21 mouse cellular contexts compared by ENCODE assay signal in the genomic region with DNA sequence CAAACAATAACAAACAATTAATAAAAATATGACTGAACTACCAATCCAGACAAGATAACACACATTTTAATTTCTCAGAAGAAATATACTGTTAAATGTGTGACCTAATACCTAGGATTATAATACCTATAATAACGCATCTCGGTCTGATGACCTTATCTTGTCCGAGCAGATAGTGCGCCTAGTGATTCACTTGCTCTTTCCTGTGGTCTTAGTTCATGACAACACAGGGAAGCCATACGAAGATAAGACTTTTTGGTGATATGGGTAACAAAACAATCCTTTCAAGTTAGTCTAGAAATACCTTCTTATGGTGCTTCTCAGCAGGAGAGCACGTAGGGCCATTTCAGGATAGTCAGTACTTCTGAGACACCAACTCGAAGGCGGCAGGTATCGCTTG.
DNase-seq lines count a peak whose midpoint lies in the region; ATAC-seq and TF ChIP-seq lines count a peak whose summit lies in the region.
"Had no signal": no experiment of that assay in that cellular context is flagged by ENCODE, and none has a peak within 500 bp of the region (broad histone marks: within the 10 kb centered on the region; RNA-seq: fewer than 3 reads in every experiment).

No protein-coding gene starts in this region.

- DNase-seq in forebrain, embryonic 10.5 days (ENCODE audit: extremely low spot score, low spot score), result no peak
- no peak for DNase-seq in forebrain, embryonic 14.5 days (ENCODE audit: low spot score)
- peak; percentile 80 for DNase-seq in c-Kit-positive CD71-positive TER-119-negative erythroid progenitor cells, embryonic 14.5 days (ENCODE audit: low read depth)
- DNase-seq in liver, embryonic 14.5 days (ENCODE audit: low read depth in 3 of 3, low spot score in 3 of 3), result peak in 2 of 3 experiments; percentile 36 to 58
- no peak for DNase-seq in frontal cortex, postnatal 36 days (ENCODE audit: low spot score in 2 of 2)
- DNase-seq in cerebellum, postnatal 4 days (ENCODE audit: low spot score in 2 of 2), result no peak
- DNase-seq: adrenal gland, postnatal 10 days; cerebellum, adult 18-20 months; cerebellum, adult 9-11 months; cerebellum, postnatal 36 days; gastrocnemius, postnatal 10 days; heart, adult 18-20 months; heart, postnatal 14 days had no signal

- H3K4me3 ChIP-seq in forebrain, embryonic 10.5 days, result no peak overlapping the region
- H3K4me3 ChIP-seq in forebrain, embryonic 14.5 days (ENCODE audit: low read depth, low read length), result no peak overlapping the region
- no peak overlapping the region for H3K4me3 ChIP-seq in liver, embryonic 14.5 days (ENCODE audit: insufficient read depth in 1 of 2, low read depth in 2 of 2, low read length in 2 of 2)
- H3K4me3 ChIP-seq: embryonic facial prominence, embryonic 10.5 days; forebrain, embryonic 15.5 days; heart, embryonic 15.5 days; hindbrain, embryonic 13.5 days had no signal

- peaks cover 4% of the 10 kb centered on the region; the same call in 1 of the 2 replicates for H3K36me3 ChIP-seq in forebrain, embryonic 10.5 days (replicated peaks)
- H3K36me3 ChIP-seq in forebrain, embryonic 14.5 days (ENCODE audit: control insufficient read depth, insufficient read depth, low read length), result no peaks in the 10 kb centered on the region
- no peaks in the 10 kb centered on the region for H3K36me3 ChIP-seq in liver, embryonic 14.5 days (replicated peaks; ENCODE audit: control insufficient read depth, insufficient read depth, low read depth)
- H3K36me3 ChIP-seq: embryonic facial prominence, embryonic 10.5 days; forebrain, embryonic 15.5 days; heart, embryonic 15.5 days; hindbrain, embryonic 13.5 days had no signal

- peaks cover 14% of the 10 kb centered on the region for H3K4me1 ChIP-seq in forebrain, embryonic 10.5 days
- H3K4me1 ChIP-seq in forebrain, embryonic 14.5 days (ENCODE audit: control insufficient read depth, insufficient read depth, low read length), result no peaks in the 10 kb centered on the region
- peaks cover 5 to 33% of the 10 kb centered on the region in 2 experiments; a peak in 3 of 4 replicates for H3K4me1 ChIP-seq in liver, embryonic 14.5 days (replicated peaks; ENCODE audit: control insufficient read depth in 2 of 2, insufficient read depth in 2 of 2, low read length in 1 of 2)
- H3K4me1 ChIP-seq: forebrain, embryonic 15.5 days had no signal

- TF ChIP-seq CTCF in liver, embryonic 14.5 days (IDR thresholded peaks at IDR 0.05; ENCODE audit: low read depth), result no peak

- peaks cover 5% of the 10 kb centered on the region for H3K9me3 ChIP-seq in forebrain, embryonic 10.5 days
- no peaks in the 10 kb centered on the region for H3K9me3 ChIP-seq in forebrain, embryonic 14.5 days (replicated peaks; ENCODE audit: control insufficient read depth, low read length)
- H3K9me3 ChIP-seq in liver, embryonic 14.5 days (ENCODE audit: control insufficient read depth, low read length), result no peaks in the 10 kb centered on the region
- H3K9me3 ChIP-seq: forebrain, embryonic 15.5 days; heart, embryonic 15.5 days had no signal

- no peak overlapping the region for H3K4me2 ChIP-seq in forebrain, embryonic 14.5 days (ENCODE audit: low read length)
- H3K4me2 ChIP-seq in liver, embryonic 14.5 days (ENCODE audit: low read depth), result no peak overlapping the region
- H3K4me2 ChIP-seq: forebrain, embryonic 15.5 days; heart, embryonic 11.5 days; heart, embryonic 15.5 days; hindbrain, embryonic 13.5 days had no signal

- 89% methylated on average over 9 of the region's 9 CpGs for WGBS in forebrain, embryonic 10.5 days
- WGBS in forebrain, embryonic 14.5 days, result 90% methylated on average over 9 of the region's 9 CpGs
- 31% methylated on average over 9 of the region's 9 CpGs for WGBS in liver, embryonic 14.5 days (ENCODE audit: insufficient replicate concordance)

- peak; percentile 64 for TF ChIP-seq EP300 in liver, embryonic 14.5 days (IDR thresholded peaks at IDR 0.05; ENCODE audit: low read depth)

- no peak overlapping the region for H3K9ac ChIP-seq in forebrain, embryonic 14.5 days (ENCODE audit: low read length)
- H3K9ac ChIP-seq in liver, embryonic 14.5 days (replicated peaks), result no peak overlapping the region
- H3K9ac ChIP-seq: forebrain, embryonic 15.5 days; heart, embryonic 15.5 days; hindbrain, embryonic 13.5 days had no signal

- no peaks in the 10 kb centered on the region for H3K27me3 ChIP-seq in forebrain, embryonic 10.5 days (ENCODE audit: poor library complexity, severe bottlenecking)
- H3K27me3 ChIP-seq in forebrain, embryonic 14.5 days (replicated peaks; ENCODE audit: control insufficient read depth, insufficient read depth, low read length), result no peaks in the 10 kb centered on the region
- no peaks in the 10 kb centered on the region for H3K27me3 ChIP-seq in liver, embryonic 14.5 days (ENCODE audit: control insufficient read depth, insufficient read depth, low read length)
- H3K27me3 ChIP-seq: CH12.LX; forebrain, embryonic 15.5 days; heart, embryonic 15.5 days; hindbrain, embryonic 13.5 days had no signal

- peak overlapping the region; percentile 44; the same call in 1 of the 2 replicates for H3K27ac ChIP-seq in forebrain, embryonic 10.5 days
- H3K27ac ChIP-seq in forebrain, embryonic 14.5 days (ENCODE audit: low read depth, low read length), result no peak overlapping the region
- H3K27ac ChIP-seq in liver, embryonic 14.5 days, result no peak overlapping the region
- H3K27ac ChIP-seq: embryonic facial prominence, embryonic 10.5 days; forebrain, embryonic 15.5 days; heart, embryonic 15.5 days; hindbrain, embryonic 13.5 days had no signal

- ATAC-seq in forebrain, embryonic 14.5 days, result no peak
- peak; percentile 59 for ATAC-seq in liver, embryonic 14.5 days (ENCODE audit: insufficient read depth)
- peak; percentile 87 for ATAC-seq in megakaryocyte-erythroid progenitor cell, adult 5-6 weeks (replicated peaks; ENCODE audit: low FRiP score, low TSS enrichment, poor library complexity, severe bottlenecking)
- no peak for ATAC-seq in CD4-positive, CD25-positive, alpha-beta regulatory T cell, adult 4 months
- ATAC-seq: forebrain, embryonic 15.5 days had no signal

Comparison
In these comparisons a context has a peak if more than half of its experiments do, and no peak if none do; other contexts are left out.
1. DNase-seq: peak in c-Kit-positive CD71-positive TER-119-negative erythroid progenitor cells, embryonic 14.5 days (single experiment) and liver, embryonic 14.5 days (2 of 3); none in forebrain, embryonic 10.5 days (single experiment), forebrain, embryonic 14.5 days (single experiment), frontal cortex, postnatal 36 days (0 of 2) and cerebellum, postnatal 4 days (0 of 2).
2. ATAC-seq: peak in liver, embryonic 14.5 days (single experiment) and megakaryocyte-erythroid progenitor cell, adult 5-6 weeks (single experiment); none in forebrain, embryonic 14.5 days (single experiment) and CD4-positive, CD25-positive, alpha-beta regulatory T cell, adult 4 months (single experiment).